Mouse (Mus musculus): ENCODE data around the gene Slc25a1.

DNA sequence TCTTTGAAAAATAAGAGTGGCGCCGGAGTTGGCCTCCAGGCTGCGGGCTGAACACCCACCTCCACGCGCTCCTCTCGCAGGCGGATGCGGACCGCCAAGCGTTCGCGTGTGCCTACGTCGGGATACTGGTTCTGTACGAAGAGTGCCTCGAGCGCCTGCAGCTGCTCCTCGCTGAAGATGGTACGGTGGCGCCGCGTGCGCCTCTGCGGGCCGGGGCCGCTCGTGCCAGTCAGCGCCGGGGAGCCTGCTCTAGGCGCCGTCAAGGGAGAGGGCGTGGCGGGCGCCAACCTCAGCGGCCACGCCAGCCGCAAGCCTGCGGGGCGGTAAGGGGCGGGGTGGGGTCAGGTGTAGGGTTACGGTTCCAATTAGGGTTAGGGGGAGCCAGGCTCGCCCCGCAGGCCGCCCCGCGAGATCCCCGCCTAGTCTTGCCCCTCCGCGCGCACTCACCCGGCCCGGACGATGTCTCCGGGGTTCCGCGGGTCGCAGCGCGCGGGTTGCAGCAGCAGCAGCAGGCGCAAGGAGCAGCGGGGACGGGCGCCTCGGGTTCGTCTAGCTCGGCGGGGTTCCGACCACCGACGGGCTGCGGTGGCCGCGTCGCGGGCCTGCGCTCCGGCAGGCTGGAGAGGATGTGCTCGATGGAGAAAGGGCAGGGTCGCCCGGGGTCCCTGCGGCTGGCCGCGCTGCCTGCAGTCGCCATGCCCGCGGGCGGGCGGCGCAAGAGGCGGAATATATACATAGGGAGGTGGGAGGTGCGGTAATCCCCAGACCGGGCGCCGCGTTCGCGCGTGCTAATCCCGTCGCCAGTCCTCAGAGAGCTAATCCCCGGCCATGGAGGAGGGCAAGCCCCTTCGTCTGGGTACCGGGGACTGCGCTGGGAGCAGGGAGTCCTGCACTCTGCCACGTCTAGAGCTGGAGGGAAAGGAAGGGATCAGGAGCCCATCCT is 13.4 kb downstream of the Slc25a1 start, which contains the start of gene Gsc2:
- TF ChIP-seq POLR2A (IDR thresholded peaks at IDR 0.05; ENCODE audit: borderline replicate concordance, insufficient read depth, low read length) (no peak), CTCF (IDR thresholded peaks at IDR 0.05; ENCODE audit: borderline replicate concordance, insufficient read depth, low read depth, low read length) (no peak)
